Mouse (Mus musculus): ENCODE measurements around the gene Abl2. TPM values are rescaled to one million over a fixed set of nuclear protein-coding genes. Genes with fewer than 3 reads are reported as not detected.
A peak's percentile ranks its signal among the peaks of the same experiment; 100 is the strongest.

The Abl2 gene
- polyA plus RNA-seq, 1 experiment = 17.9 TPM

DNA sequence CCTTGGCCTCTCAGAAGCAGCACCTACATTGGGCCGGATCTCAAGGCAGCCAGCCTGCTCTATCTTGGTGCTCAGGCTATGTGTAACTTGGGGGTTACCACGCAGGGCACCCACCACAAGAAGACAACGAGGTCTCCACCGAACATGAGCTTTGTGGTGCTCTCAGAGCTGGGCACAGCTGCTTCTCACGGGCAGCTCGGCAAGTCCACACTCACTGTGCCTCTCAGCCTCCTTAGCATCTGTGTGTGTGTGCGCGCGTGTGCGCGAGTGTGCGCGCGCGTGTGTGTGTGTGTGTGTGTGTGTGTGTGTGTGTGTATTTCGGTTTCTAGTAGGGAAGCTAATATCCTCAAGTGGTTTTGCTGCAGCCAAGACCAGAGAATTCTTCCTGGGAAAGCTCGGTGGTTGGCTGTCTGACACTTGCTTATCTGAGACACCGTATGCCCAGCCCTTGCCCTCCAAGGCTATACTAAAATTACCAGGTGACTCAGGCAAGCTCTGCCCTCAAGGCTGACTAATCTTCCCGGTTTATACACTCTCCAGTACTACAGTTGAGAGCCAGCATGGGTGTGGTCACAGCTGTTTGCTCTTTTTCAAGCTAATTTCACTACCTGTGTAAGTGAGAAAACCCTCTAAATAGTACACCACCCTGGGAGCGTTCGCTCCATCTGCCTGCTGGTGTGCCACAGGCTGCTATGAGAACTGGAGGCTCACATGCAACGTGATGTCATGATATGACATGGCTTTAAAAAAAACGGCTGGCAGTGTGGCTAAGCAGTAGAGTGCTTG lies 108.7 kb downstream of the Abl2 start:
- Histone ChIP-seq H3K79me2 (ENCODE audit: control insufficient read depth, insufficient read depth) (peaks cover 9% of the 10 kb centered on the region), H3K36me3 (ENCODE audit: control insufficient read depth, insufficient read depth) (peaks cover 16% of the 10 kb centered on the region), H3K4me3 (no peak overlapping the region), H3ac (ENCODE audit: control insufficient read depth, insufficient read length) (no peak overlapping the region), H3K27me3 (ENCODE audit: control insufficient read depth, insufficient read depth, insufficient read length) (no peaks in the 10 kb centered on the region), H3K4me2 (ENCODE audit: low read depth) (peak overlapping the region; percentile 67)
- TF ChIP-seq TCF3 (IDR thresholded peaks at IDR 0.05; ENCODE audit: insufficient read length, low read depth) = no peak
- no peak for TF ChIP-seq SRF (IDR thresholded peaks at IDR 0.05; ENCODE audit: control insufficient read depth, insufficient read length, low read depth)
- TF ChIP-seq TCF12 (IDR thresholded peaks at IDR 0.05; ENCODE audit: insufficient read depth, poor library complexity, severe bottlenecking) = peak; percentile 49
- peak; percentile 63 to 82 (median 67) for TF ChIP-seq MYOG (IDR thresholded peaks at IDR 0.05; ENCODE audit: control insufficient read depth in 1 of 3, insufficient read depth in 1 of 3, insufficient read length in 2 of 3, low read depth in 2 of 3)
- TF ChIP-seq MYOD1 (IDR thresholded peaks at IDR 0.05; ENCODE audit: control insufficient read depth in 1 of 3, insufficient read length in 2 of 3, low read depth in 2 of 3) = peak; percentile 29 to 75 (median 38)

GRCm38 (mm10) chr1:156668602-156669001 lies 110.0 kb downstream of the Abl2 start:
- H3K36me3 ChIP-seq (ENCODE audit: control insufficient read depth, insufficient read depth) = peaks cover 16% of the 10 kb centered on the region
- peaks cover 9% of the 10 kb centered on the region for H3K79me2 ChIP-seq (ENCODE audit: control insufficient read depth, insufficient read depth)
- TF ChIP-seq MYOD1 (IDR thresholded peaks at IDR 0.05; ENCODE audit: control insufficient read depth in 1 of 3, insufficient read length in 2 of 3, low read depth in 2 of 3) = no peak
- TF ChIP-seq CEBPB (IDR thresholded peaks at IDR 0.05; ENCODE audit: insufficient read depth, poor library complexity, severe bottlenecking) = no peak
- TF ChIP-seq USF1 (IDR thresholded peaks at IDR 0.05; ENCODE audit: low read depth) = no peak
- no peak for TF ChIP-seq MYOG (IDR thresholded peaks at IDR 0.05; ENCODE audit: control insufficient read depth in 1 of 3, insufficient read depth in 1 of 3, insufficient read length in 2 of 3, low read depth in 2 of 3)
- TF ChIP-seq POLR2A (IDR thresholded peaks at IDR 0.05; ENCODE audit: insufficient read length, low read depth) = no peak
- TF ChIP-seq MAX (IDR thresholded peaks at IDR 0.05; ENCODE audit: low read depth) = no peak
- no peak for TF ChIP-seq REST (IDR thresholded peaks at IDR 0.05; ENCODE audit: insufficient read depth, insufficient read length)
- no peak for TF ChIP-seq TCF3 (IDR thresholded peaks at IDR 0.05; ENCODE audit: insufficient read length, low read depth)

GRCm38 (mm10) chr1:156669208-156669983 lies 110.8 kb downstream of the Abl2 start:
- no peak overlapping the region for H3ac ChIP-seq (ENCODE audit: control insufficient read depth, insufficient read length)
- peaks cover 16% of the 10 kb centered on the region for H3K36me3 ChIP-seq (ENCODE audit: control insufficient read depth, insufficient read depth)
- no peak for TF ChIP-seq POLR2A (IDR thresholded peaks at IDR 0.05; ENCODE audit: insufficient read length, low read depth)
- peaks cover 9% of the 10 kb centered on the region for H3K79me2 ChIP-seq (ENCODE audit: control insufficient read depth, insufficient read depth)
- no peak overlapping the region for H3K4me3 ChIP-seq
- H3K4me2 ChIP-seq (ENCODE audit: low read depth) = peak overlapping the region; percentile 5
- no peaks in the 10 kb centered on the region for H3K27me3 ChIP-seq (ENCODE audit: control insufficient read depth, insufficient read depth, insufficient read length)

More at GRCm38 (mm10) chr1:156668602-156669001, 110.0 kb downstream of the Abl2 start:
- no peak overlapping the region for H3ac ChIP-seq (ENCODE audit: control insufficient read depth, insufficient read length)
- H3K4me3 ChIP-seq = no peak overlapping the region
- peak overlapping the region; percentile 6 for H3K4me2 ChIP-seq (ENCODE audit: low read depth)
- H3K27me3 ChIP-seq (ENCODE audit: control insufficient read depth, insufficient read depth, insufficient read length) = no peaks in the 10 kb centered on the region

GRCm38 (mm10) chr1:156671921-156672320 lies 113.3 kb downstream of the Abl2 start:
- Histone ChIP-seq H3K4me3 (peak overlapping the region; percentile 90), H3K4me2 (ENCODE audit: low read depth) (peak overlapping the region; percentile 31), H3ac (ENCODE audit: control insufficient read depth, insufficient read length) (no peak overlapping the region), H3K79me2 (ENCODE audit: control insufficient read depth, insufficient read depth) (peaks cover 5% of the 10 kb centered on the region), H3K27me3 (ENCODE audit: control insufficient read depth, insufficient read depth, insufficient read length) (no peaks in the 10 kb centered on the region), H3K36me3 (ENCODE audit: control insufficient read depth, insufficient read depth) (peaks cover 12% of the 10 kb centered on the region)
- TF ChIP-seq REST (IDR thresholded peaks at IDR 0.05; ENCODE audit: insufficient read depth, insufficient read length) = no peak
- TF ChIP-seq TCF12 (IDR thresholded peaks at IDR 0.05; ENCODE audit: insufficient read depth, poor library complexity, severe bottlenecking) = no peak
- no peak for TF ChIP-seq USF1 (IDR thresholded peaks at IDR 0.05; ENCODE audit: low read depth)
- no peak for TF ChIP-seq POLR2AphosphoS2 (IDR thresholded peaks at IDR 0.05; ENCODE audit: insufficient read length, low read depth)
- TF ChIP-seq TCF3 (IDR thresholded peaks at IDR 0.05; ENCODE audit: insufficient read length, low read depth) = no peak
- no peak for TF ChIP-seq MYOG (IDR thresholded peaks at IDR 0.05; ENCODE audit: control insufficient read depth in 1 of 3, insufficient read depth in 1 of 3, insufficient read length in 2 of 3, low read depth in 2 of 3)
- no peak for TF ChIP-seq E2F4 (IDR thresholded peaks at IDR 0.05; ENCODE audit: insufficient read depth)
- TF ChIP-seq SRF (IDR thresholded peaks at IDR 0.05; ENCODE audit: control insufficient read depth, insufficient read length, low read depth) = no peak
- TF ChIP-seq MYOD1 (IDR thresholded peaks at IDR 0.05; ENCODE audit: control insufficient read depth in 1 of 3, insufficient read length in 2 of 3, low read depth in 2 of 3) = no peak
- TF ChIP-seq POLR2A (IDR thresholded peaks at IDR 0.05; ENCODE audit: insufficient read length, low read depth) = no peak
- no peak for TF ChIP-seq CEBPB (IDR thresholded peaks at IDR 0.05; ENCODE audit: insufficient read depth, poor library complexity, severe bottlenecking)
- no peak for TF ChIP-seq MAX (IDR thresholded peaks at IDR 0.05; ENCODE audit: low read depth)
